Mouse (Mus musculus) CD8-positive naive resting alpha-beta T cell, adult 57 days (primary cell): ENCODE measurements around the gene Col10a1. TPM values are rescaled to one million over a fixed set of nuclear protein-coding genes. Genes with fewer than 3 reads are reported as not detected.

Experiments used
- total RNA-seq: library from RNA; stranded (reverse); gene quantifications from one replicate; pipeline ENCODE4 v1.2.4, GENCODE M21; 2023

Gene Col10a1
- total RNA-seq: not detected

GRCm38 (mm10) chr10:34389681-34390080, at the start of gene Col10a1:
Gene Col10a1 (plus strand): TSS chr10:34389981.

GRCm38 (mm10) chr10:34418204-34418756, 28.5 kb downstream of the Col10a1 start, which contains the start of gene Nt5dc1:
Gene Nt5dc1 (minus strand): TSS chr10:34418552.

Other genes with a start within 250 kb of the Col10a1 start
- 26.6 TPM for gene Dse, start 182.3 kb upstream of the Col10a1 start, total RNA-seq
- gene Tspyl1, start 107.8 kb upstream of the Col10a1 start, total RNA-seq: 105 TPM
- gene Tspyl4, start 92.5 kb upstream of the Col10a1 start, total RNA-seq: 14.9 TPM
- gene Nt5dc1, start 28.6 kb downstream of the Col10a1 start, total RNA-seq: 55.2 TPM
- gene Frk, start 93.4 kb downstream of the Col10a1 start, total RNA-seq: not detected